Mouse (Mus musculus): Measurements from ENCODE around the gene Mecom. TPM values are rescaled to one million over a fixed set of nuclear protein-coding genes. Genes with fewer than 3 reads are reported as not detected.

Mecom gene
- polyA plus RNA-seq, 1 experiment from 2014 or later: 38.7 TPM

- WGBS: 78% methylated on average over 4 of the region's 4 CpGs
- no peak overlapping the region for H3K9ac ChIP-seq
- peaks cover 14% of the 10 kb centered on the region; the same call in 1 of the 2 replicates for H3K4me1 ChIP-seq (replicated peaks)
- no peaks in the 10 kb centered on the region for H3K36me3 ChIP-seq
- H3K27me3 ChIP-seq (replicated peaks): no peaks in the 10 kb centered on the region
- H3K27ac ChIP-seq (ENCODE audit: poor library complexity, severe bottlenecking): no peak overlapping the region
- H3K4me3 ChIP-seq: no peak overlapping the region
- no peak for ATAC-seq (ENCODE audit: insufficient number of reproducible peaks, low FRiP score)
- H3K9me3 ChIP-seq (replicated peaks): no peaks in the 10 kb centered on the region
- no peak overlapping the region for H3K4me2 ChIP-seq
Measured at GRCm38 (mm10) chr3:30163390-30163789, 384.4 kb downstream of the Mecom start.

DNA sequence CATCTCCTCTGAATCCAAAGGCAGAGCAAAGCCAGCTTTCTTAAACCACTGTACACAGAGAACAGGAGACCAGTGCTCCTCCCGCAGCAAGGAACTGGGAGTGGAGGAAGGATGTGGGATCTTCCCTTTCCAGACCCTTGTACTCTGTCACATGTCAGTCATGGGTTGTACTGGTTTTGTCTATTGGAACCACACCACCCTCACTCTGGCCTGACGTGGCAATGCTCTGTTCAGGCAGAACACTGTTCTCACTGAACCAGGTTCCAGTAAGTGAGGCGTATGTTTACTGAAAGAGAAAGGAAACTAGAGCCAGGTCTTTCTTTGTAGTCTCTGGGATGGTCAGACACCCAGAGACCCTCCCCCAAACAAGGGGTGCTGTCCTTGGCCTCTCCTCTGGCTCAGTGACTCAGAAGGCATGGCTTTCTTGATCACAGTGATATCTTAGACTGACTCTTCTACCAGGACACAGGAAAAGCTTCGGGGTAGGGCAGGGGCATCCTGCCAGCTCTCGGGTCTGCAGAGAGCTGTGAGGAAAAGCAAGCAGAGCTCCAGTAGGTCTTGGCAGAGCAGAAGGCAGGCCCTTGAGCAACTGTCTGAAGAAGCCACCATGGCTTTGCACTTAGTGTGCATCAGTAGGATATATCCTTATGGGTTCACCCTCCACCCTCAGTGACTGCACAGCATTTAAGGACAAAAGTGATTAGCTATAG, 386.7 kb downstream of the Mecom start:
- Histone ChIP-seq H3K4me3 (no peak overlapping the region), H3K27me3 (replicated peaks) (no peaks in the 10 kb centered on the region), H3K27ac (ENCODE audit: poor library complexity, severe bottlenecking) (peak overlapping the region; percentile 25; the same call in 1 of the 2 replicates), H3K4me1 (replicated peaks) (peaks cover 14% of the 10 kb centered on the region; the same call in 1 of the 2 replicates), H3K9ac (no peak overlapping the region), H3K9me3 (replicated peaks) (no peaks in the 10 kb centered on the region), H3K36me3 (no peaks in the 10 kb centered on the region), H3K4me2 (no peak overlapping the region)
- 52% methylated on average over 5 of the region's 5 CpGs for WGBS
- ATAC-seq (ENCODE audit: insufficient number of reproducible peaks, low FRiP score): peak; percentile 45; the same call in 1 of the 2 replicates

- Histone ChIP-seq H3K36me3 (no peaks in the 10 kb centered on the region), H3K4me2 (no peak overlapping the region), H3K9ac (no peak overlapping the region), H3K4me1 (replicated peaks) (peaks cover 14% of the 10 kb centered on the region; the same call in 1 of the 2 replicates), H3K9me3 (replicated peaks) (no peaks in the 10 kb centered on the region), H3K27me3 (replicated peaks) (no peaks in the 10 kb centered on the region), H3K4me3 (no peak overlapping the region), H3K27ac (ENCODE audit: poor library complexity, severe bottlenecking) (no peak overlapping the region)
- no peak for ATAC-seq (ENCODE audit: insufficient number of reproducible peaks, low FRiP score)
- 71% methylated on average over 5 of the region's 5 CpGs for WGBS
Measured at GRCm38 (mm10) chr3:30160346-30160745, 387.5 kb downstream of the Mecom start.

- Histone ChIP-seq H3K9ac (no peak overlapping the region), H3K9me3 (replicated peaks) (no peaks in the 10 kb centered on the region), H3K4me3 (no peak overlapping the region), H3K4me2 (no peak overlapping the region), H3K4me1 (replicated peaks) (peaks cover 14% of the 10 kb centered on the region; the same call in 1 of the 2 replicates), H3K36me3 (no peaks in the 10 kb centered on the region), H3K27ac (ENCODE audit: poor library complexity, severe bottlenecking) (no peak overlapping the region), H3K27me3 (replicated peaks) (no peaks in the 10 kb centered on the region)
- WGBS: 77% methylated on average over 7 of the region's 7 CpGs
- no peak for ATAC-seq (ENCODE audit: insufficient number of reproducible peaks, low FRiP score)
Measured at GRCm38 (mm10) chr3:30157128-30157670, 390.6 kb downstream of the Mecom start.

DNA sequence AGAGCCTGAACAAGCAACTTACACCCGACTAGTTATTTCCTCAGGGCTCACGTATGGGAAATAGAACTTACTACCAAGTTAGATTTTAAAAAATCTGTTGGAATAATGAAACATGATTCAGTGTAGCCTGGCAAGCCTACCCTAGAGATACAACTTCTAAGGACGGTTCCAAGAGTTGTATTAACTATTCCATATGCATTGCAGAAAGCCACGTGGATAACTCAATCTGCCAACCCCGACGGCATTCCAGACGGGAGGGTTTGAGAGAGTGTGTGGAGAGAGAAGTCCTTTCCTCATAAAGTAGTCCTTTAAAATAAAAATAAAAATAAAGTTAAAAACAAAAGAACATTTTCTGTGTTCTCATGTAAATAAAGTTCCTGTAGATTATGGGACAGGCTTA, 393.4 kb downstream of the Mecom start:
- Histone ChIP-seq H3K27me3 (replicated peaks) (no peaks in the 10 kb centered on the region), H3K4me3 (no peak overlapping the region), H3K27ac (ENCODE audit: poor library complexity, severe bottlenecking) (no peak overlapping the region), H3K9me3 (replicated peaks) (no peaks in the 10 kb centered on the region), H3K4me1 (replicated peaks) (peaks cover 8% of the 10 kb centered on the region), H3K4me2 (no peak overlapping the region), H3K9ac (no peak overlapping the region), H3K36me3 (no peaks in the 10 kb centered on the region)
- WGBS: 82% methylated on average over 7 of the region's 7 CpGs
- ATAC-seq (ENCODE audit: insufficient number of reproducible peaks, low FRiP score): no peak

GRCm38 (mm10) chr3:30153923-30154331, 393.9 kb downstream of the Mecom start:
- no peaks in the 10 kb centered on the region for H3K9me3 ChIP-seq (replicated peaks)
- peaks cover 12% of the 10 kb centered on the region for H3K4me1 ChIP-seq (replicated peaks)
- H3K4me3 ChIP-seq: no peak overlapping the region
- ATAC-seq (ENCODE audit: insufficient number of reproducible peaks, low FRiP score): no peak
- no peaks in the 10 kb centered on the region for H3K36me3 ChIP-seq
- no peak overlapping the region for H3K4me2 ChIP-seq
- no peak overlapping the region for H3K27ac ChIP-seq (ENCODE audit: poor library complexity, severe bottlenecking)
- no peaks in the 10 kb centered on the region for H3K27me3 ChIP-seq (replicated peaks)
- WGBS: 80% methylated on average over 3 of the region's 3 CpGs
- no peak overlapping the region for H3K9ac ChIP-seq

DNA sequence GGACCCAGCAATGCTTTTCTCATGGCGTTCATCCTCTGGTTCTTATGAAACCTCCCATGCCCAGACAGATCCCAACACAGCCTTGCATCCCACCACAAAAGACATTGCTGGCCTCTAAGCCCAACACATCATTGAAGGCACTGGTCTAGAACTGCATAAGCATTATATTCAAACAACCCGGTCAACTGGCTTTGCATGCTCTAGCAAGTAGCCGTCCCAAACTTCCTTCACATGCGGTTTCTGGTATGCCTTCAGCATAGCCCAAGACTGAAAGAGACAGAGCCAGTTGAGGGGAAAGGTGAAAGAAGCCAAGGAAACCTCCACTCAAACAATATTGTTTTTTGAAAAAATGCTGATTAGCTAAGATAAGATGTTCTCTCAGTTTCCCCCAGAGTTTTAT, 397.7 kb downstream of the Mecom start:
- Histone ChIP-seq H3K4me3 (no peak overlapping the region), H3K9ac (no peak overlapping the region), H3K27me3 (replicated peaks) (no peaks in the 10 kb centered on the region), H3K9me3 (replicated peaks) (no peaks in the 10 kb centered on the region), H3K27ac (ENCODE audit: poor library complexity, severe bottlenecking) (no peak overlapping the region), H3K36me3 (no peaks in the 10 kb centered on the region), H3K4me2 (no peak overlapping the region), H3K4me1 (replicated peaks) (peaks cover 21% of the 10 kb centered on the region)
- ATAC-seq (ENCODE audit: insufficient number of reproducible peaks, low FRiP score): no peak
- WGBS: 90% methylated on average over 4 of the region's 4 CpGs

GRCm38 (mm10) chr3:30148378-30149079, 399.3 kb downstream of the Mecom start:
- WGBS: 67% methylated on average over 8 of the region's 8 CpGs
- Histone ChIP-seq H3K4me3 (no peak overlapping the region), H3K9me3 (replicated peaks) (no peaks in the 10 kb centered on the region), H3K4me1 (replicated peaks) (peaks cover 27% of the 10 kb centered on the region), H3K4me2 (no peak overlapping the region), H3K27me3 (replicated peaks) (no peaks in the 10 kb centered on the region), H3K27ac (ENCODE audit: poor library complexity, severe bottlenecking) (0 out of 2 replicates have a peak overlapping the region, but pooled peaks have one; percentile 2), H3K36me3 (no peaks in the 10 kb centered on the region), H3K9ac (no peak overlapping the region)
- ATAC-seq (ENCODE audit: insufficient number of reproducible peaks, low FRiP score): no peak

DNA sequence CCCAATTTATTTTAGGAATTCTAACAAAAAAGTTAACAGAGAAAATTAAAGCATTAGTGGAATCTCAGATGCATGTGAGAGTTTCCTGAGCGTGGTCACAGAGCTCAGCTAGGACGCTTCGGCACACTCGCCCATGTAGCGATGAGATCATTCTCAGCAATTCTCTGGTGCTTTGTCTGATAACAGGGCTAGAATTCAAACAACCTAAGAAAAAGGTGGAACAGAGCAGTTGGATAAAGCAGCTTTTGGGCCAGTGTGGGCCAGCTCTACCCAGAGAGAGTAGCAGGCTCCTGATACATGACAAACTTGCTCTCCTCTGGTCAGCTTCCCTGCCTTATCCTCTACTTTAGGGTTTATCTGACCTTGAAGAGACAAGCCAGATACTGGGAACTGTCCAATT, 402.8 kb downstream of the Mecom start:
- 52% methylated on average over 5 of the region's 5 CpGs for WGBS
- no peak for ATAC-seq (ENCODE audit: insufficient number of reproducible peaks, low FRiP score)

GRCm38 (mm10) chr3:30143961-30144411, 403.8 kb downstream of the Mecom start:
- Histone ChIP-seq H3K36me3 (no peaks in the 10 kb centered on the region), H3K27ac (ENCODE audit: poor library complexity, severe bottlenecking) (no peak overlapping the region), H3K9me3 (replicated peaks) (no peaks in the 10 kb centered on the region), H3K9ac (no peak overlapping the region), H3K4me2 (no peak overlapping the region), H3K27me3 (replicated peaks) (no peaks in the 10 kb centered on the region), H3K4me1 (replicated peaks) (peaks cover 28% of the 10 kb centered on the region), H3K4me3 (no peak overlapping the region)
- WGBS: 48% methylated on average over 11 of the region's 11 CpGs
- no peak for ATAC-seq (ENCODE audit: insufficient number of reproducible peaks, low FRiP score)

More for the DNA sequence above, 402.8 kb downstream of the Mecom start:
- no peak overlapping the region for H3K9ac ChIP-seq
- no peaks in the 10 kb centered on the region for H3K27me3 ChIP-seq (replicated peaks)
- H3K4me2 ChIP-seq: no peak overlapping the region
- H3K4me3 ChIP-seq: no peak overlapping the region
- H3K36me3 ChIP-seq: no peaks in the 10 kb centered on the region
- no peaks in the 10 kb centered on the region for H3K9me3 ChIP-seq (replicated peaks)
- H3K4me1 ChIP-seq (replicated peaks): peaks cover 33% of the 10 kb centered on the region
- no peak overlapping the region for H3K27ac ChIP-seq (ENCODE audit: poor library complexity, severe bottlenecking)

- ATAC-seq (ENCODE audit: insufficient number of reproducible peaks, low FRiP score): no peak
- WGBS: 85% methylated on average over 2 of the region's 2 CpGs
- no peak overlapping the region for H3K4me2 ChIP-seq
- no peak overlapping the region for H3K9ac ChIP-seq
- peaks cover 22% of the 10 kb centered on the region for H3K4me1 ChIP-seq (replicated peaks)
- H3K27ac ChIP-seq (ENCODE audit: poor library complexity, severe bottlenecking): no peak overlapping the region
- H3K27me3 ChIP-seq (replicated peaks): no peaks in the 10 kb centered on the region
- no peaks in the 10 kb centered on the region for H3K9me3 ChIP-seq (replicated peaks)
- H3K4me3 ChIP-seq: no peak overlapping the region
- H3K36me3 ChIP-seq: no peaks in the 10 kb centered on the region
Measured at GRCm38 (mm10) chr3:30143440-30143839, 404.4 kb downstream of the Mecom start.
